Mouse (Mus musculus): ENCODE data around the gene Ptprj. TPM values are rescaled to one million over a fixed set of nuclear protein-coding genes. Genes with fewer than 3 reads are reported as not detected.
A peak's percentile ranks its signal among the peaks of the same experiment; 100 is the strongest.

Gene Ptprj
- total RNA-seq, 2 experiments from 2014 or later, result 19.1 to 26.4 TPM

- ATAC-seq (replicated peaks; ENCODE audit: low FRiP score, poor library complexity, severe bottlenecking), result no peak
Observed at GRCm38 (mm10) chr2:90489839-90490238, 90.6 kb downstream of the Ptprj start.

- ATAC-seq (replicated peaks; ENCODE audit: low FRiP score, poor library complexity, severe bottlenecking), result no peak
Observed at GRCm38 (mm10) chr2:90488690-90489590, 91.5 kb downstream of the Ptprj start.

GRCm38 (mm10) chr2:90487471-90488238, 92.8 kb downstream of the Ptprj start:
- ATAC-seq (replicated peaks; ENCODE audit: low FRiP score, poor library complexity, severe bottlenecking), result no peak

GRCm38 (mm10) chr2:90486226-90486755, 94.2 kb downstream of the Ptprj start:
- ATAC-seq (replicated peaks; ENCODE audit: low FRiP score, poor library complexity, severe bottlenecking), result no peak

- ATAC-seq (replicated peaks; ENCODE audit: low FRiP score, poor library complexity, severe bottlenecking), result no peak
Observed at GRCm38 (mm10) chr2:90481505-90481904, 98.9 kb downstream of the Ptprj start.

GRCm38 (mm10) chr2:90480747-90481308, 99.6 kb downstream of the Ptprj start:
- no peak for ATAC-seq (replicated peaks; ENCODE audit: low FRiP score, poor library complexity, severe bottlenecking)

GRCm38 (mm10) chr2:90478531-90478930, 101.9 kb downstream of the Ptprj start:
- no peak for ATAC-seq (replicated peaks; ENCODE audit: low FRiP score, poor library complexity, severe bottlenecking)

GRCm38 (mm10) chr2:90477617-90478016, 102.8 kb downstream of the Ptprj start:
- no peak for ATAC-seq (replicated peaks; ENCODE audit: low FRiP score, poor library complexity, severe bottlenecking)

GRCm38 (mm10) chr2:90476792-90477191, 103.7 kb downstream of the Ptprj start:
- no peak for ATAC-seq (replicated peaks; ENCODE audit: low FRiP score, poor library complexity, severe bottlenecking)

- ATAC-seq (replicated peaks; ENCODE audit: low FRiP score, poor library complexity, severe bottlenecking), result no peak
Observed at GRCm38 (mm10) chr2:90476319-90476718, 104.1 kb downstream of the Ptprj start.

- ATAC-seq (replicated peaks; ENCODE audit: low FRiP score, poor library complexity, severe bottlenecking), result peak; percentile 79
Observed at GRCm38 (mm10) chr2:90474593-90475405, 105.6 kb downstream of the Ptprj start.

GRCm38 (mm10) chr2:90472701-90473100, 107.7 kb downstream of the Ptprj start:
- ATAC-seq (replicated peaks; ENCODE audit: low FRiP score, poor library complexity, severe bottlenecking), result no peak

GRCm38 (mm10) chr2:90470122-90470521, 110.3 kb downstream of the Ptprj start:
- no peak for ATAC-seq (replicated peaks; ENCODE audit: low FRiP score, poor library complexity, severe bottlenecking)

- ATAC-seq (replicated peaks; ENCODE audit: low FRiP score, poor library complexity, severe bottlenecking), result no peak
Observed at GRCm38 (mm10) chr2:90466480-90466879, 114.0 kb downstream of the Ptprj start.

GRCm38 (mm10) chr2:90463735-90464134, 116.7 kb downstream of the Ptprj start:
- 0 out of 2 replicates have a peak, but pooled peaks have one; percentile 26 for ATAC-seq (replicated peaks; ENCODE audit: low FRiP score, poor library complexity, severe bottlenecking)

- no peak for ATAC-seq (replicated peaks; ENCODE audit: low FRiP score, poor library complexity, severe bottlenecking)
Observed at GRCm38 (mm10) chr2:90462252-90462651, 118.2 kb downstream of the Ptprj start.

GRCm38 (mm10) chr2:90457946-90458345, 122.5 kb downstream of the Ptprj start:
- no peak for ATAC-seq (replicated peaks; ENCODE audit: low FRiP score, poor library complexity, severe bottlenecking)

- ATAC-seq (replicated peaks; ENCODE audit: low FRiP score, poor library complexity, severe bottlenecking), result no peak
Observed at GRCm38 (mm10) chr2:90452380-90452779, 128.1 kb downstream of the Ptprj start.

- no peak for ATAC-seq (replicated peaks; ENCODE audit: low FRiP score, poor library complexity, severe bottlenecking)
Observed at GRCm38 (mm10) chr2:90448967-90449740, 131.3 kb downstream of the Ptprj start.

Measured in erythroid progenitor cell, adult 5-6 weeks (primary cell).